Mouse (Mus musculus) E14TG2a.4 (cell line): Measurements from ENCODE around the gene Sox5.

ENCODE experiments used
- H3K27me3 ChIP-seq: 2 replicates; pipeline ENCODE4 v1.6.1; 2014; ENCODE audit warnings: low read length, control low read depth; ENCODE audit not compliant: insufficient read depth
- H3K36me3 ChIP-seq: 2 replicates; pipeline ENCODE4 v1.6.1; 2014; ENCODE audit warnings: low read length, control low read depth; ENCODE audit not compliant: insufficient read depth
- H3K4me1 ChIP-seq: replicated peaks from 2 replicates; pipeline ENCODE4 v1.6.1; 2014; ENCODE audit warnings: low read depth, low read length, control low read depth
- H3K4me3 ChIP-seq: replicated peaks from 2 replicates; pipeline ENCODE4 v1.5.1; 2014; ENCODE audit warnings: mild to moderate bottlenecking, low read length
- H3K9me3 ChIP-seq: 2 replicates; pipeline ENCODE4 v1.6.1; 2014; ENCODE audit warnings: low read length, control low read depth
- CTCF ChIP-seq: conservative IDR thresholded peaks from 2 replicates; pipeline ENCODE4 v1.5.1; 2014; ENCODE audit warnings: low read length
- NANOG ChIP-seq: IDR thresholded peaks from 2 replicates; pipeline ENCODE4 v1.6.1; 2014; ENCODE audit warnings: borderline replicate concordance, low read length, mixed read lengths
- POU5F1 ChIP-seq: IDR thresholded peaks from 2 replicates; pipeline ENCODE4 v1.6.1; 2014; ENCODE audit warnings: low read length, borderline replicate concordance

Gene Sox5

GRCm38 (mm10) chr6:144052487-144052886 is 729.3 kb downstream of the Sox5 start:
- H3K4me1 ChIP-seq, result no peaks in the 10 kb centered on the region
- no peaks in the 10 kb centered on the region for H3K36me3 ChIP-seq
- no peaks in the 10 kb centered on the region for H3K9me3 ChIP-seq
- no peaks in the 10 kb centered on the region for H3K27me3 ChIP-seq
- TF ChIP-seq CTCF (no peak), NANOG (no peak), POU5F1 (no peak)
- no peak overlapping the region for H3K4me3 ChIP-seq

- H3K4me3 ChIP-seq, result no peak overlapping the region
- TF ChIP-seq CTCF (no peak), NANOG (no peak), POU5F1 (no peak)
- no peaks in the 10 kb centered on the region for H3K9me3 ChIP-seq
- H3K27me3 ChIP-seq, result no peaks in the 10 kb centered on the region
- H3K36me3 ChIP-seq, result no peaks in the 10 kb centered on the region
- no peaks in the 10 kb centered on the region for H3K4me1 ChIP-seq
These were observed 730.5 kb downstream of the Sox5 start for GRCm38 (mm10) chr6:144051316-144051715.

- Histone ChIP-seq H3K4me3 (no peak overlapping the region), H3K27me3 (no peaks in the 10 kb centered on the region), H3K4me1 (no peaks in the 10 kb centered on the region), H3K9me3 (no peaks in the 10 kb centered on the region), H3K36me3 (no peaks in the 10 kb centered on the region)
- TF ChIP-seq NANOG (no peak), CTCF (no peak), POU5F1 (no peak)
These were observed 733.4 kb downstream of the Sox5 start for GRCm38 (mm10) chr6:144048201-144048924.

- no peak overlapping the region for H3K4me3 ChIP-seq
- no peaks in the 10 kb centered on the region for H3K4me1 ChIP-seq
- TF ChIP-seq NANOG (no peak), CTCF (no peak), POU5F1 (no peak)
- H3K27me3 ChIP-seq, result no peaks in the 10 kb centered on the region
- H3K36me3 ChIP-seq, result no peaks in the 10 kb centered on the region
- no peaks in the 10 kb centered on the region for H3K9me3 ChIP-seq
These were observed 736.3 kb downstream of the Sox5 start for GRCm38 (mm10) chr6:144045503-144045902.

- no peaks in the 10 kb centered on the region for H3K36me3 ChIP-seq
- no peaks in the 10 kb centered on the region for H3K9me3 ChIP-seq
- no peaks in the 10 kb centered on the region for H3K27me3 ChIP-seq
- no peaks in the 10 kb centered on the region for H3K4me1 ChIP-seq
- no peak overlapping the region for H3K4me3 ChIP-seq
- TF ChIP-seq NANOG (no peak), POU5F1 (no peak), CTCF (no peak)
These were observed 737.4 kb downstream of the Sox5 start for GRCm38 (mm10) chr6:144044381-144044780.

- no peaks in the 10 kb centered on the region for H3K27me3 ChIP-seq
- H3K9me3 ChIP-seq, result no peaks in the 10 kb centered on the region
- no peaks in the 10 kb centered on the region for H3K36me3 ChIP-seq
- no peaks in the 10 kb centered on the region for H3K4me1 ChIP-seq
- H3K4me3 ChIP-seq, result no peak overlapping the region
- TF ChIP-seq POU5F1, result no peak
- TF ChIP-seq CTCF, result no peak
- no peak for TF ChIP-seq NANOG
These were observed 738.8 kb downstream of the Sox5 start for GRCm38 (mm10) chr6:144042936-144043335.

GRCm38 (mm10) chr6:144041941-144042340 is 739.8 kb downstream of the Sox5 start:
- TF ChIP-seq POU5F1 (no peak), CTCF (no peak), NANOG (no peak)
- H3K4me3 ChIP-seq, result no peak overlapping the region
- no peaks in the 10 kb centered on the region for H3K9me3 ChIP-seq
- H3K27me3 ChIP-seq, result no peaks in the 10 kb centered on the region
- no peaks in the 10 kb centered on the region for H3K4me1 ChIP-seq
- no peaks in the 10 kb centered on the region for H3K36me3 ChIP-seq

- no peak for TF ChIP-seq POU5F1
- TF ChIP-seq CTCF, result no peak
- no peak for TF ChIP-seq NANOG
- no peaks in the 10 kb centered on the region for H3K4me1 ChIP-seq
- H3K9me3 ChIP-seq, result no peaks in the 10 kb centered on the region
- H3K36me3 ChIP-seq, result no peaks in the 10 kb centered on the region
- no peak overlapping the region for H3K4me3 ChIP-seq
- H3K27me3 ChIP-seq, result no peaks in the 10 kb centered on the region
These were observed 740.6 kb downstream of the Sox5 start for GRCm38 (mm10) chr6:144041188-144041587.

- Histone ChIP-seq H3K9me3 (no peaks in the 10 kb centered on the region), H3K4me3 (no peak overlapping the region), H3K36me3 (no peaks in the 10 kb centered on the region), H3K4me1 (no peaks in the 10 kb centered on the region), H3K27me3 (no peaks in the 10 kb centered on the region)
- TF ChIP-seq POU5F1 (no peak), NANOG (no peak), CTCF (no peak)
These were observed 741.4 kb downstream of the Sox5 start for GRCm38 (mm10) chr6:144040349-144040748.
